Mouse (Mus musculus) heart, embryonic 12.5 days (tissue): Measurements from ENCODE around the gene Abat. TPM values are rescaled to one million over a fixed set of nuclear protein-coding genes. Genes with fewer than 3 reads are reported as not detected.
A peak's percentile ranks its signal among the peaks of the same experiment; 100 is the strongest.

Experiments
- ATAC-seq: fragments of 200-750 bp; cut with Nextera tagmentation; 2 replicates; pipeline ENCODE4 v1.8.0; 2017; ENCODE audit warnings: moderate TSS enrichment, moderate library complexity; ENCODE audit not compliant: insufficient number of reproducible peaks, low FRiP score
- H3K27ac ChIP-seq: fragments of 300-500 bp; sonication (generic); 2 replicates; pipeline ENCODE4 v1.5.1; 2016; ENCODE audit warnings: mild to moderate bottlenecking, moderate library complexity; ENCODE audit not compliant: poor library complexity, severe bottlenecking
- H3K27me3 ChIP-seq: fragments of 300-500 bp; sonication (generic); replicated peaks from 2 replicates; pipeline ENCODE4 v1.6.1; 2016; ENCODE audit warnings: mild to moderate bottlenecking, moderate library complexity
- H3K36me3 ChIP-seq: fragments of 300-500 bp; sonication (generic); 2 replicates; pipeline ENCODE4 v1.6.1; 2016; ENCODE audit warnings: mild to moderate bottlenecking, moderate library complexity
- H3K4me1 ChIP-seq: fragments of 300-500 bp; sonication (generic); replicated peaks from 2 replicates; pipeline ENCODE4 v1.6.1; 2016; ENCODE audit warnings: mild to moderate bottlenecking
- H3K4me2 ChIP-seq: fragments of 300-500 bp; sonication (generic); 2 replicates; pipeline ENCODE4 v1.6.1; 2016; ENCODE audit warnings: mild to moderate bottlenecking, moderate library complexity
- H3K4me3 ChIP-seq: fragments of 300-500 bp; sonication (generic); 2 replicates; pipeline ENCODE4 v1.5.1; 2016; ENCODE audit warnings: mild to moderate bottlenecking
- H3K9ac ChIP-seq: fragments of 300-500 bp; sonication (generic); 2 replicates; pipeline ENCODE4 v1.6.1; 2016; ENCODE audit warnings: mild to moderate bottlenecking, moderate library complexity
- H3K9me3 ChIP-seq: fragments of 300-500 bp; sonication (generic); replicated peaks from 2 replicates; pipeline ENCODE4 v1.6.1; 2016; ENCODE audit warnings: mild to moderate bottlenecking, moderate library complexity
- WGBS: fragments of 180-500 bp; shearing (Covaris S2); methylation state at CpG from one replicate; pipeline ENCODE4 v1.1.7; 2016; 5-methylcytosine and 5-hydroxymethylcytosine counted together
- polyA plus RNA-seq: library from polyadenylated mRNA; unstranded; fragments of >200 nt; fragmentation: Nextera tagmentation; extraction: Ambion mirVana; gene quantifications from 2 replicates; pipeline ENCODE4 v1.2.1, GENCODE M21; 2016

Abat gene
- polyA plus RNA-seq, 1 experiment from 2014 or later, result 50.7 TPM

DNA sequence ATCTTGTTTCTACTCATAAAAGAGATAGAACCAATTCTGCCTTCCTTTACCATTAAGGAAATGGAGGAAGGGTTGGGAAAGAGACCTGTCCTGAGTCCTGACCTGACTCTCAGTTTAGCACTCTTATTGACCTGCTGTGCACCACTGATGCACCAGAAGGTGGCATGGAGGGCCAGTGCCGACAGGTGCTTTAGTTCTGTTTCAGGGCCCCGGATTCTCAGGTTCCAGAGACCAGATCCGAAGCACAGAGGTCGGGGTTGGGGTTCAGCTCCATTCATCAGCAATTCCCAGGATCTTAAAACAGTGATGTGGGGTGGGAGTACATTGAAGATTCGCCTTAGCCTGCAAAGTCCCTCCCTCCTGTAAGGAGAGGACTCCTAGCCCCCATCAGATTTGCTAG, 399 bp upstream of the Abat start:
- no peaks in the 10 kb centered on the region for H3K27me3 ChIP-seq
- peak overlapping the region; percentile 81 for H3K4me2 ChIP-seq
- H3K4me3 ChIP-seq, result peak overlapping the region; percentile 58
- H3K27ac ChIP-seq, result no peak overlapping the region
- WGBS, result 2% methylated on average over 5 of the region's 5 CpGs
- H3K9ac ChIP-seq, result no peak overlapping the region
- peaks cover 9% of the 10 kb centered on the region; the same call in 1 of the 2 replicates for H3K36me3 ChIP-seq
- H3K4me1 ChIP-seq, result peaks cover 22% of the 10 kb centered on the region
- no peaks in the 10 kb centered on the region for H3K9me3 ChIP-seq
- ATAC-seq, result 0 out of 2 replicates have a peak, but pooled peaks have one; percentile 0

DNA sequence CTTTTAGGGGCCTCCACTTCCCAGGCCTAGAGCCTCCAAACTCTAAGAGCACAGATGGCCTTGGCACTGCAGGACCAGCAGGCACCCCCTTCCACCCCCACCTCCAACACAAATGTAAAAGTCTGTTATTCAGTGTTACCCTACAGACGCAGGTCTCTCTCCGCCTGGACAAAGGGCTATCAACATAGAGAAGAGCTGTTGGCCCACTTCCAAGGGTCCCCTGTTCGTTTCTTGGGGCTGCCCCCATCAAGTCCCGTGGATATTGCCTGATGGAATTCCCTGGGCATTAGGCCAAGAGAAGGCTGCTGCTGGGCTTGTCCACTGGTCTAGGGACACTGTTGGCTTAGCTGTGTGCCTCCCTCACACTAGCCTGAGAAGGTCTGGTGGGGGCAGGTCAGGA, 951 bp downstream of the Abat start:
- Histone ChIP-seq H3K4me2 (peak overlapping the region; percentile 81), H3K36me3 (peaks cover 9% of the 10 kb centered on the region; the same call in 1 of the 2 replicates), H3K9me3 (no peaks in the 10 kb centered on the region), H3K4me1 (peaks cover 33% of the 10 kb centered on the region), H3K9ac (no peak overlapping the region), H3K4me3 (peak overlapping the region; percentile 58), H3K27me3 (no peaks in the 10 kb centered on the region), H3K27ac (peak overlapping the region; percentile 40; the same call in 1 of the 2 replicates)
- 10% methylated on average over 4 of the region's 4 CpGs for WGBS
- ATAC-seq, result peak; percentile 65

DNA sequence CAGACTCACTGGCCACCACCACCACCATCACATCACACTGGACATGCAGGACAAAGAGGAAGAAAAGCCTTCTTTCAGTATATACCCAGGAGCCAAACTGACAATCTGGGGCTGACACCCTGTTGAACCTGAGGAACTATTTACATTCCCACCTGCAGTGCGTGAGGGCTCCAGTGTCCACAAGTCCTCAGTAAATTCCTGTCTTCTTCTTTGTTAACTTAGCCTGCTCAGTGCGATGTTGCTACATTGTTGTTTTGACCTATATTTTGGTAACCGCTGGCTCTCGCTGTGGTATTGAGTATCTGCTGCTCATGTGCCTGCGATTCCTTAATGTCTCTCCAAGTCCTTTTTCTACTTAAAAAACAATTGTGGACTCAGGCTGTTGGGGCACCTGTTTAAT, 7.3 kb downstream of the Abat start:
- WGBS, result 78% methylated on average over 5 of the region's 5 CpGs
- Histone ChIP-seq H3K4me1 (peaks cover 49% of the 10 kb centered on the region), H3K9me3 (no peaks in the 10 kb centered on the region), H3K36me3 (peaks cover 9% of the 10 kb centered on the region; the same call in 1 of the 2 replicates), H3K27ac (no peak overlapping the region), H3K4me2 (no peak overlapping the region), H3K4me3 (no peak overlapping the region), H3K27me3 (no peaks in the 10 kb centered on the region), H3K9ac (no peak overlapping the region)
- ATAC-seq, result no peak

DNA sequence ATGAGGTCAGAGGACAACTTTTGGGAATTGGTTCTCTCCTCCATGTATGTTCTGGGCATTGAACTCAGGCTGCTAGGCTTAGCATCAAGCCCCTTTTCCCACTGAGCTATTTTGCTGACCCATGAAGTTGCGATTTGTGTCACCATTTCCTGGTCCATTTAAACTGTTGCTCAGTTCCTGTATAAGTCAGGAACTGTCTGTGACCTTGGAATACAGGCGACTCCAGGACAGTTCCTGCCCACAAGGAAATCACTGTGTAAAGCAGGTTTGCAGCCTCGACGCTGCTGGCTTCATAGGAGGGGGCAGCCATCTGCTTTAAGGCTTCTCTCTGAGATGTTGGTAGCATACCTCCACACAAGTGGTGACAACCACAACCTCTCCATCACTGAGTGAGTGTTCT, 8.1 kb downstream of the Abat start:
- Histone ChIP-seq H3K9ac (no peak overlapping the region), H3K27ac (no peak overlapping the region), H3K27me3 (no peaks in the 10 kb centered on the region), H3K4me3 (no peak overlapping the region), H3K36me3 (peaks cover 9% of the 10 kb centered on the region; the same call in 1 of the 2 replicates), H3K9me3 (no peaks in the 10 kb centered on the region), H3K4me1 (peaks cover 55% of the 10 kb centered on the region), H3K4me2 (no peak overlapping the region)
- WGBS, result 62% methylated on average over 4 of the region's 4 CpGs
- no peak for ATAC-seq

DNA sequence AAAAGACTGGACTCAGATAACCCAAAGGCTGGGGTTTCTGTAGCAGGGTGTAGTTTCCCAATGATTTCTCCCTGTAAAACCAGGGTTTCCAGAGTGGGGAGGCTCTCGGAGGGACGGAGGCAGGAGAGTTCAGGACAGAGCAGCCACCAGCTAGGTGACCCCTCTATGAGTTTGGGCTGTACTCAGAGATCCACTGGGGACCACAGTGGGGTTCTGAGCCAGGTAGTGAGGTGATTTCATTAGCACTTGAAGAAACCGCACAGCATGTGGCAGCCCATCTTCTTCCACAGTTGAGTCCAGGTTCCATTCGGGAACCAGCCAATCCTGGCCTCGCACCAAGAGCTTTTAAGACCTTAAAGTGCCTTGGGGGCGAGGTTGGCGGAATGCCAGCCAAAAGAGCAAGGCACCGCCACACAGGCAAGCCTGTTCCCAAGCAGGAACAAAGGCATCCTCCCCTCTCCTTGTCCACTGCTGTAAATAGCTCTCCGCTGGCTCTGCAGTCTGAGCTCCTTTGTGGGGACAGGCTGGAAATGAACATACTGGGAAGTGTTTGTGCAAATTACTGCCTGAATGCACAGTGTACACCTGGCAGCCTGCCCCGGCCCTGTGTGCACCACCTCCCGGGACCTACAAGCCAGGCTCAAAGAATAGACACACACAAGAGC, 10.4 kb downstream of the Abat start:
- Histone ChIP-seq H3K4me2 (peak overlapping the region; percentile 53), H3K4me1 (peaks cover 51% of the 10 kb centered on the region), H3K27me3 (no peaks in the 10 kb centered on the region), H3K36me3 (no peaks in the 10 kb centered on the region), H3K4me3 (no peak overlapping the region), H3K9me3 (no peaks in the 10 kb centered on the region), H3K9ac (peak overlapping the region; percentile 47; the same call in 1 of the 2 replicates), H3K27ac (peak overlapping the region; percentile 88)
- WGBS, result 16% methylated on average over 11 of the region's 11 CpGs
- ATAC-seq, result peak; percentile 79

DNA sequence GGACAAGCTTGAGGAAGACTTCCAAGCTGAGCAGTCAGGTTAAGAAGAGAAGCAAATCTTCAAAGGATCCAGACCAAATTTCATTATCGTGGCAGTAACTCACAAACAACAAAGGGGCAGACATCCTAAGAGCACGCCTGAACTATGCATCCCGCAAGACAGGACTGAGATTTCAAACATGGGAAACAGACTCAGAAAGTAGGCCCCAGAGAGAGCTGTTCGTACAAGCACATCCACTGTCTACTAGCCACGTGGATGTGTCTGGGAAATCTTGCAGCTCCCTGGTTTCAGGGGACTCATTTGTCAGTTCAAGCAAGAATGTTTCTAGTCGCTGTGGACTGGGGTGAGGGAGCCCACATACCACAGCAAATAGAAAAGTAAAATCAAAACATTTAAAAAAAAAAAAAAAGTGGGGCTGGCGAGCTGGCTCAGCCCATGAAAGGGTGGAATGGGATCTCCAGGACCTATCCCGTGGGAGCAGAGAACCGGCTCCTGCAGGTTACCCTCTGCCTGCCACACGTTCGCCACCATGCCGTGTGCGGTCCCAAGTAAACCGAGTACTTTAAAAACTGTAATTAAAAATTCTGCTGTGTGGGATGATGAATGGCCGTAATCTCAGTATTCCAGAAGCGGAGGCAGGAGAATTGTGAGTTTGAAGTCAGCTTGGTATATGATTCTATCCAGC, 11.1 kb downstream of the Abat start:
- H3K4me1 ChIP-seq, result peaks cover 47% of the 10 kb centered on the region
- H3K4me3 ChIP-seq, result no peak overlapping the region
- peak overlapping the region; percentile 53 for H3K4me2 ChIP-seq
- no peaks in the 10 kb centered on the region for H3K27me3 ChIP-seq
- ATAC-seq, result no peak
- H3K9me3 ChIP-seq, result no peaks in the 10 kb centered on the region
- WGBS, result 68% methylated on average over 16 of the region's 16 CpGs
- peak overlapping the region; percentile 88 for H3K27ac ChIP-seq
- peak overlapping the region; percentile 47; the same call in 1 of the 2 replicates for H3K9ac ChIP-seq
- H3K36me3 ChIP-seq, result no peaks in the 10 kb centered on the region

DNA sequence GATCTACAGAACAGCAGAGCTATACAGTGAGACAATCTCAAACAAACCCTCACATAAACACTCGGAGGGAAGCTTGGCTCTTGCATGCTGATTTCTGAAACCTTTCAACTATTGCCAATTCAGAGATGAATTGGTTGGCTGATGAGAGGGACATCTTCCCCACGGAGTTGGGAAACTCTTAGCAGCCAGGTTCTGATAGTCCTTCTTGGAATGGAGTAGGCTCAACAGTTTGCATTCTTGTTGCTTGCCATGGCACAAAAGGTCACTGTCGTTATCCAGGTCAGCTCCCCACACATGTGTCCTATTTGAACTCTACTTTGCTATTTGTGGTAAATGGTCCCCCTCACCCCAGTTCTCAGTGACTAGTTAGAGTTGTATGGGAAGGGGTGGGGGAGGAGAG, 12.1 kb downstream of the Abat start:
- no peaks in the 10 kb centered on the region for H3K36me3 ChIP-seq
- ATAC-seq, result no peak
- H3K27ac ChIP-seq, result no peak overlapping the region
- WGBS, result 62% methylated on average over 3 of the region's 3 CpGs
- H3K27me3 ChIP-seq, result no peaks in the 10 kb centered on the region
- H3K9me3 ChIP-seq, result no peaks in the 10 kb centered on the region
- no peak overlapping the region for H3K9ac ChIP-seq
- no peak overlapping the region for H3K4me3 ChIP-seq
- no peak overlapping the region for H3K4me2 ChIP-seq
- peaks cover 50% of the 10 kb centered on the region for H3K4me1 ChIP-seq

DNA sequence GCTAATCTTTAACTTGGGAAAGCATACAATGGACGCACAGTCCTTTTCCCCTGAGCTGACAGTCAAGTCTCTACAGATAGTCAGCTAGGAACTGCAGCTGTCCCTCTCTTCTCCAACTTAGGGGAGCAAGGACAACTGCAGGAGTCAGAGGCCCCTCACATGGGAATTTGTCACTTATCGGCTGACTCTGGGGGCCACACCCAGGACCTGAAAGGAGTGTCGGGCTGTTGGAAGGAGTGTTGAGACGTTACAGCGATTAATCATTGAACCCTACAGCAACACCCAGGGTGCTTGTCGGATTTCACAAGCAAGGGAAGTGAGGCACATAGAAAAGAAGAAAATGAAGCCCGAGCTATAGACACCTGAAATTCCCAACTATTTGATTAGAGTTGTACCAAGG, 12.6 kb downstream of the Abat start:
- no peak overlapping the region for H3K4me2 ChIP-seq
- WGBS, result 40% methylated on average over 7 of the region's 7 CpGs
- H3K27ac ChIP-seq, result no peak overlapping the region
- H3K36me3 ChIP-seq, result no peaks in the 10 kb centered on the region
- no peaks in the 10 kb centered on the region for H3K9me3 ChIP-seq
- H3K27me3 ChIP-seq, result no peaks in the 10 kb centered on the region
- H3K4me1 ChIP-seq, result peaks cover 50% of the 10 kb centered on the region
- ATAC-seq, result no peak
- no peak overlapping the region for H3K4me3 ChIP-seq
- no peak overlapping the region for H3K9ac ChIP-seq

DNA sequence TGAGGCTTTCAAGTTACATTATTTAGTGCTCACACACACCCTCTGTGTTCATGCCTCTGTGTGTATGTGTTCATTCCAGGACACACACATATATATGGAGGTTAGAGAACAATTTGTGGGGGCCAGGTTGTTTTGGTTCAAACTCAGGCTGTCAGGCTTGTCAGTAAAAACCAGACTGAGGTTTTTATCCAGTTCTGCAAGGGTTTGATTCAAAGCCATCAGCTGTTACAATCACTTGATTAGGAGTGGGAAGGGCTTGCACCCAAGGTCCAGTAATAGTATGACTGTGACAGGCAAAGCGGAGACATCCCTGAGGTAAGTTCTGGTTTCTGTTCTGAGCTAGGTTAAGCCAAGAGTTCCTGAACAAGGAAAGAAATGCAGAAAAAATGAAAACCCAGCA, 16.2 kb downstream of the Abat start:
- H3K27ac ChIP-seq, result no peak overlapping the region
- 81% methylated on average over 1 of the region's 1 CpGs for WGBS
- no peak for ATAC-seq

DNA sequence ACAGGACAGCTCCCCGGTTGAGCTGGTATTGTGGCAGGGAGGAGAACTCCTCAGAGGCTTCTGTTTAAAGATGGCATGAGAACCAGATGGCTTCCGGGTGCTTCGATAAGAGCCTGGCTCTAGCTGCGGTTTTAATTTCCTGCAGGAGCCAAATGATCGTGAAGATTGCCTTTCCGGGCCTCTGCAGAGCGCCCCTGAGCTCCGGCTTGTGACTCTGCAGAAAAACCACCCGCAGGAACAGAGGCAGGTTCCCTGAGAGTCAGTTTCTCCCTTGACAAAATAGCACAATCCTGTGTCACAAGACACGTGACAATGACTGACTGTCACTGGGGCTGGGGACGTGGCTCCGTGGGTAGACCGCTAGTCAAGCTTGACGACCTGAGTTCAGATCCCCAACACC, 16.8 kb downstream of the Abat start:
- Histone ChIP-seq H3K9me3 (no peaks in the 10 kb centered on the region), H3K4me3 (no peak overlapping the region), H3K36me3 (no peaks in the 10 kb centered on the region), H3K27ac (no peak overlapping the region), H3K9ac (no peak overlapping the region), H3K4me1 (peaks cover 22% of the 10 kb centered on the region), H3K27me3 (no peaks in the 10 kb centered on the region), H3K4me2 (no peak overlapping the region)
- WGBS, result 65% methylated on average over 14 of the region's 14 CpGs
- no peak for ATAC-seq

More for the DNA sequence above, 16.2 kb downstream of the Abat start:
- no peak overlapping the region for H3K4me3 ChIP-seq
- no peaks in the 10 kb centered on the region for H3K27me3 ChIP-seq
- H3K9ac ChIP-seq, result no peak overlapping the region
- H3K9me3 ChIP-seq, result no peaks in the 10 kb centered on the region
- H3K4me2 ChIP-seq, result no peak overlapping the region
- peaks cover 28% of the 10 kb centered on the region for H3K4me1 ChIP-seq
- H3K36me3 ChIP-seq, result no peaks in the 10 kb centered on the region

DNA sequence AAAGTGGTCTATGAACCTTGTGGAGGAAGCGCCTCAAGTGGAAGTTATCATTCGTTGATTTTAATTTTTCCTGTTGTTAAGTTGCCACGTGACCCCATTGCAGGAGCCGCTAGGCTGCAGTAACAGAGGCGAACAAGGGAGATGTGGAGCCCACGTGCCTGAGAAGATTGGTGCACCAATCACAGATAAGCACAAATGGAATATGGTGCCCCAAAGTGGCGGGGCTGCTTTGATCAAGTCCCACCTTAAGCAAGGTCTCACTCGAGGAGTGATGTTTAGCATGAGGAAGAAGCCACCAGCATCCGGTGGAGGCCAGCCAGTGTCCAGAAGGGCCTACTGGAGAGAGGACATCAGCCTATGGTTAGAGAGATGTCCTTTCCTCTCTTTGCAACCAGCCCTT, 19.2 kb downstream of the Abat start:
- Histone ChIP-seq H3K9ac (no peak overlapping the region), H3K36me3 (peaks cover 3% of the 10 kb centered on the region), H3K27me3 (no peaks in the 10 kb centered on the region), H3K27ac (no peak overlapping the region), H3K4me1 (peaks cover 6% of the 10 kb centered on the region; the same call in 1 of the 2 replicates), H3K4me3 (no peak overlapping the region), H3K4me2 (no peak overlapping the region), H3K9me3 (no peaks in the 10 kb centered on the region)
- ATAC-seq, result no peak
- 77% methylated on average over 9 of the region's 9 CpGs for WGBS
